Mouse (Mus musculus): Measurements from ENCODE around the gene Prss40. TPM values are rescaled to one million over a fixed set of nuclear protein-coding genes. Genes with fewer than 3 reads are reported as not detected.
"Not testable (repeated sequence)": the region's sequence is repeated elsewhere in the genome, so short reads cannot be mapped to it uniquely, and the experiment has no call there.

The Prss40 gene
- total and polyA plus RNA-seq, 2 experiments from 2014 or later, result not detected

GRCm38 (mm10) chr1:34523647-34524046, 37.1 kb downstream of the Prss40 start:
- Histone ChIP-seq H3K9me3 (ENCODE audit: low read length) (no peaks in the 10 kb centered on the region), H3K27ac (ENCODE audit: low read depth, low read length) (no peak overlapping the region), H3K4me3 (ENCODE audit: low read depth, low read length) (no peak overlapping the region), H3K27me3 (ENCODE audit: insufficient read depth, low read length) (no peaks in the 10 kb centered on the region), H3K9ac (no peak overlapping the region), H3K36me3 (ENCODE audit: insufficient read depth) (no peaks in the 10 kb centered on the region), H3K4me2 (ENCODE audit: low read depth) (no peak overlapping the region), H3K4me1 (ENCODE audit: insufficient read depth) (no peaks in the 10 kb centered on the region)
- 73% methylated on average over 3 of the region's 3 CpGs for WGBS
- DNase-seq (peak; percentile 26), ATAC-seq (peak; percentile 59; the same call in 1 of the 2 replicates)
- TF ChIP-seq CTCF (IDR thresholded peaks at IDR 0.05; ENCODE audit: low read depth), result no peak

- no peak overlapping the region for H3K9ac ChIP-seq
- H3K4me1 ChIP-seq (ENCODE audit: insufficient read depth), result no peaks in the 10 kb centered on the region
- no peak overlapping the region for H3K4me3 ChIP-seq (ENCODE audit: low read depth, low read length)
- H3K4me2 ChIP-seq (ENCODE audit: low read depth), result no peak overlapping the region
- DNase-seq (no peak), ATAC-seq (no peak)
- no peaks in the 10 kb centered on the region for H3K9me3 ChIP-seq (ENCODE audit: low read length)
- WGBS, result 81% methylated on average over 3 of the region's 3 CpGs
- H3K27ac ChIP-seq (ENCODE audit: low read depth, low read length), result no peak overlapping the region
- TF ChIP-seq CTCF (IDR thresholded peaks at IDR 0.05; ENCODE audit: low read depth), result no peak
- no peaks in the 10 kb centered on the region for H3K36me3 ChIP-seq (ENCODE audit: insufficient read depth)
- no peaks in the 10 kb centered on the region for H3K27me3 ChIP-seq (ENCODE audit: insufficient read depth, low read length)
These were observed 37.9 kb downstream of the Prss40 start for GRCm38 (mm10) chr1:34522850-34523244.

- no peak for TF ChIP-seq CTCF (IDR thresholded peaks at IDR 0.05; ENCODE audit: low read depth)
- Histone ChIP-seq H3K9ac (no peak overlapping the region), H3K4me2 (ENCODE audit: low read depth) (no peak overlapping the region), H3K4me3 (ENCODE audit: low read depth, low read length) (no peak overlapping the region), H3K27me3 (ENCODE audit: insufficient read depth, low read length) (no peaks in the 10 kb centered on the region), H3K36me3 (ENCODE audit: insufficient read depth) (no peaks in the 10 kb centered on the region), H3K9me3 (ENCODE audit: low read length) (no peaks in the 10 kb centered on the region), H3K4me1 (ENCODE audit: insufficient read depth) (no peaks in the 10 kb centered on the region), H3K27ac (ENCODE audit: low read depth, low read length) (no peak overlapping the region)
- WGBS, result 85% methylated on average over 6 of the region's 6 CpGs
- ATAC-seq (no peak), DNase-seq (no peak)
These were observed 38.4 kb downstream of the Prss40 start for GRCm38 (mm10) chr1:34522205-34522849.

GRCm38 (mm10) chr1:34518259-34518658, 42.5 kb downstream of the Prss40 start:
- no peaks in the 10 kb centered on the region for H3K27me3 ChIP-seq (ENCODE audit: insufficient read depth, low read length)
- H3K4me3 ChIP-seq (ENCODE audit: low read depth, low read length), result no peak overlapping the region
- no peak overlapping the region for H3K27ac ChIP-seq (ENCODE audit: low read depth, low read length)
- H3K9me3 ChIP-seq (ENCODE audit: low read length), result no peaks in the 10 kb centered on the region
- ATAC-seq (no peak), DNase-seq (no peak)
- no peak overlapping the region for H3K4me2 ChIP-seq (ENCODE audit: low read depth)
- H3K4me1 ChIP-seq (ENCODE audit: insufficient read depth), result no peaks in the 10 kb centered on the region
- no peak for TF ChIP-seq CTCF (IDR thresholded peaks at IDR 0.05; ENCODE audit: low read depth)
- 83% methylated on average over 1 of the region's 1 CpGs for WGBS
- no peak overlapping the region for H3K9ac ChIP-seq
- no peaks in the 10 kb centered on the region for H3K36me3 ChIP-seq (ENCODE audit: insufficient read depth)

GRCm38 (mm10) chr1:34517797-34518196, 42.9 kb downstream of the Prss40 start:
- not testable (repeated sequence) for H3K27me3 ChIP-seq (ENCODE audit: insufficient read depth, low read length); H3K4me2 ChIP-seq (ENCODE audit: low read depth); H3K36me3 ChIP-seq (ENCODE audit: insufficient read depth); DNase-seq; H3K9me3 ChIP-seq (ENCODE audit: low read length); H3K9ac ChIP-seq; H3K27ac ChIP-seq (ENCODE audit: low read depth, low read length); ATAC-seq; H3K4me1 ChIP-seq (ENCODE audit: insufficient read depth); H3K4me3 ChIP-seq (ENCODE audit: low read depth, low read length)
- WGBS, result 76% methylated on average over 1 of the region's 1 CpGs

- H3K27ac ChIP-seq (ENCODE audit: low read depth, low read length); H3K4me2 ChIP-seq (ENCODE audit: low read depth); H3K9ac ChIP-seq; DNase-seq; H3K9me3 ChIP-seq (ENCODE audit: low read length); H3K36me3 ChIP-seq (ENCODE audit: insufficient read depth); H3K4me1 ChIP-seq (ENCODE audit: insufficient read depth); H3K27me3 ChIP-seq (ENCODE audit: insufficient read depth, low read length); ATAC-seq; H3K4me3 ChIP-seq (ENCODE audit: low read depth, low read length): not testable (repeated sequence)
- WGBS, result 71% methylated on average over 6 of the region's 6 CpGs
These were observed 43.4 kb downstream of the Prss40 start for GRCm38 (mm10) chr1:34517297-34517696.

- H3K9ac ChIP-seq, result no peak overlapping the region
- WGBS, result 35% methylated on average over 5 of the region's 5 CpGs
- H3K4me2 ChIP-seq (ENCODE audit: low read depth), result no peak overlapping the region
- H3K27ac ChIP-seq (ENCODE audit: low read depth, low read length), result no peak overlapping the region
- DNase-seq (no peak), ATAC-seq (no peak; the same call in 1 of the 2 replicates)
- H3K36me3 ChIP-seq (ENCODE audit: insufficient read depth), result no peaks in the 10 kb centered on the region
- H3K4me3 ChIP-seq (ENCODE audit: low read depth, low read length), result no peak overlapping the region
- no peaks in the 10 kb centered on the region for H3K4me1 ChIP-seq (ENCODE audit: insufficient read depth)
- no peaks in the 10 kb centered on the region for H3K9me3 ChIP-seq (ENCODE audit: low read length)
- TF ChIP-seq CTCF (IDR thresholded peaks at IDR 0.05; ENCODE audit: low read depth), result no peak
- H3K27me3 ChIP-seq (ENCODE audit: insufficient read depth, low read length), result no peaks in the 10 kb centered on the region
These were observed 44.1 kb downstream of the Prss40 start for GRCm38 (mm10) chr1:34516595-34516994.

Data from forebrain, postnatal 0 days (tissue).